Mouse (Mus musculus): Measurements from ENCODE around the gene Tmem210.

DNA sequence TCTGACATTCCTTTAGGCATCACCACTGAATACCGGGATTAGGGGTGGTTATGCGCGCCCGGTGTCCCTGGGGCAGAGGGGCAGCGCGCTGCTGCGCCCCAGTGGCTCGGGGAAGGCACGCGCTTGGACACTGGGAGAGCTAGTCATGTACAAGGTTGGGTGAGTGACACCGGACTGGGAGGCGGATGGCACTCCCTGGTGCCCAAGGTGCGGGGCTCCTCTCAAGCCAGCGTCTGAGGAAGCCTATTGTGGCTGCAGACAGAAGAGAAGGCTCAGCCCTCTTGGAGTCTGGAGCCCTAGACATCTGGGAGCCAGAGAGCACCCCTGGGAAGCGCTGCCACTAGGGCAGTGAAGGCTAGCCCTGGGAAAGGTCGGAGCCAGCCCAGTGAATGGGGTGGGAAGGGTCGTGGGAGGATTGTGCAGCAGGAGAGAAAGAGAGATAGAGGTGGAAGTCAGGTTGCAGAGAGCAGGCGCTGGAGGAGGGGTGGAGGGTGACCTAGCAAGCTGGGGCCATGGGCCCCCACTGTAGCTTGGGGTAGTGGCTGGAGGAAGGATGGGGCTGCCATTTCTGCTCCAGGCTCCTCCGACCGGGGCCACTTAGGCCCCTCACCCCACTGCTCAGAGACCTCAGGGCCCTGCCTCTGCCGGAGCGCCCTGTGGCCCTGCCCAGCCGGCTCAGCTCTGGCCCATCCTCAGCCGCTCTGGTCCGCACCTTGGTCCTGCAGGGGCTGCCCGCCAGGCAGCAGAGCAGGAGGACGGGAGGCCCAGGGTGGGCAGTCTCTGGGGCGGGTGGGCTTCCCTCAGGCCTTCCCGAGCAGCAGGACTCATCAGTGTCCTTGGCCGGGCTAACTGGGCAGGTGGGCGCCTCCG, 3.5 kb downstream of the Tmem210 start:
- TF ChIP-seq MYOG (IDR thresholded peaks at IDR 0.05; ENCODE audit: control insufficient read depth, extremely low read depth, insufficient read length) = no peak
- no peak for TF ChIP-seq CTCF (IDR thresholded peaks at IDR 0.05; ENCODE audit: control insufficient read depth, insufficient read depth, insufficient read length)
- no peak for TF ChIP-seq CEBPB (IDR thresholded peaks at IDR 0.05; ENCODE audit: low read depth)
- no peak for TF ChIP-seq MAX (IDR thresholded peaks at IDR 0.05)
- TF ChIP-seq USF1 (IDR thresholded peaks at IDR 0.05; ENCODE audit: low read depth) = no peak
- TF ChIP-seq MYOD1 (IDR thresholded peaks at IDR 0.05; ENCODE audit: control insufficient read depth, insufficient read length, low read depth) = no peak
- no peak for TF ChIP-seq FOSL1 (IDR thresholded peaks at IDR 0.05; ENCODE audit: insufficient read depth, low read length, poor library complexity, severe bottlenecking)

All from C2C12 (cell line).